Mouse (Mus musculus): ENCODE data around the gene Lpin1.

- TF ChIP-seq CTCF (IDR thresholded peaks at IDR 0.05; ENCODE audit: extremely low read depth, insufficient read depth, low read length) (no peak), POLR2A (IDR thresholded peaks at IDR 0.05; ENCODE audit: extremely low read depth, insufficient read depth, low read length) (no peak)
Measured at GRCm38 (mm10) chr12:16644698-16645097, 33.9 kb upstream of the Lpin1 start.

All from cortical plate, adult 2 months (tissue).